Mouse (Mus musculus) lung, postnatal 25 days (tissue): ENCODE results near the gene Cyp4a14.
"Not testable (repeated sequence)": the region's sequence is repeated elsewhere in the genome, so short reads cannot be mapped to it uniquely, and the experiment has no call there.

Source experiments
- DNase-seq: peaks from one replicate; pipeline ENCODE4 v3.0.0; 2022; ENCODE audit warnings: low spot score

Cyp4a14 gene

DNA sequence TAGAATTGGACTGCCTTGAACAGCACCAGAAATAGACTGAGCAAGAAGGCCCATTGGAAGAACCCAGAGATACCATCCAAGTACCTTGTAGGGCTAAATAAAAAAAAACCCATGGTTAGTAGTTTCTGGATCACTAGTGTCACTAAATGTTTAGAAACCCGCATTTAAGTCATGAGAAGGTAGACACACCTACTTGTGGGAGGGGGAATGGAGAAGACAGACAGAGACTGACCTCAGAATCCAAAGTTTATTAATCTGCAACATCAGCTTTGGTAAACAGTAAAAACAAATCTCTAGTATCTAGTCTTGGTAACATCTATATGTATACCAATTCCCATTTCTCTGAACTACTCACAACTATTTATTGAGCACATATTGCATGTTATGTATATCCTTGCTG, at the start of gene Cyp4a14:
TSS of gene Cyp4a14 (minus strand) at position 142 of the 400 bp plus-strand sequence.
- DNase-seq = no peak

- no peak for DNase-seq
These were observed 49.2 kb upstream of the Cyp4a14 start for GRCm38 (mm10) chr4:115545101-115545500.

- no peak for DNase-seq
These were observed 25.8 kb upstream of the Cyp4a14 start for GRCm38 (mm10) chr4:115521766-115522165.

DNA sequence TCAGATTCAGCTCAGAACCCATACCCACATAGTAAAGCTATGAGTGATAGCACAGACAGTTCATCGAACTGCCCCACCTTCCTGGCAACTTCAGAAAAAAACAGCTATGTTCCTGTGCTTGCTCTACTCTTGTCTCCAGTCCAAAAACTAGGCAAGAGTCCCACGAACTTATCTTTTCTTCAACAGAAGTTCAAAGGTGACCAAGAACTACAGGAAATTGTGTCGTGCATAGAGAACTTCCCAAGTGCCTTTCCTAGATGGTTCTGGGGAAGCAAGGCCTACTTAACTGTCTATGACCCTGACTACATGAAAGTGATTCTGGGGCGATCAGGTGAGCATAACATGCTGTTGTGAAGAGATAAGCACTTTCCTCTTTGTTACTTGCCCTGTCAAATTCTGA, 23.5 kb upstream of the Cyp4a14 start:
- DNase-seq = no peak

DNA sequence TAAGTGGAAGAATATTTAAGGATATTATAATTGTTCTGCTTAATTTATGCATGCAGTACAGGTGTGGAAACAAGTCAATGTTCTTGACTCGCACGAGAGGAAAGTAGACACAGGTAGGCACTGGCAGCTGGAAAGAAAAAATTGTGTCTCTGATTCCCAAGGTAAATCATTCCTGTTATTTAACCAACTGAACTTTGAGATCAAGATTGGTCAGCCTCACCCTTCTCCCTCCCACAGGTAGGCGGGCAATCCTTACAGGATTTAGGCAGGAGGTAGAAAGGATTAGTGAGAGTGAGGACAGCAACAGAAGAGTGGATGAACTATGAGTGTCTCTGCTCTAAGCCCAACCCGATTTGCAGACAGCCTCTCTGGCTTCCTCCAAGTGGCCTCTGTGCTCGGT, 22.1 kb upstream of the Cyp4a14 start, which contains the start of gene Cyp4a10:
TSS of gene Cyp4a10 (plus strand) at position 265 of the 400 bp plus-strand sequence.
- not testable (repeated sequence) for DNase-seq

DNA sequence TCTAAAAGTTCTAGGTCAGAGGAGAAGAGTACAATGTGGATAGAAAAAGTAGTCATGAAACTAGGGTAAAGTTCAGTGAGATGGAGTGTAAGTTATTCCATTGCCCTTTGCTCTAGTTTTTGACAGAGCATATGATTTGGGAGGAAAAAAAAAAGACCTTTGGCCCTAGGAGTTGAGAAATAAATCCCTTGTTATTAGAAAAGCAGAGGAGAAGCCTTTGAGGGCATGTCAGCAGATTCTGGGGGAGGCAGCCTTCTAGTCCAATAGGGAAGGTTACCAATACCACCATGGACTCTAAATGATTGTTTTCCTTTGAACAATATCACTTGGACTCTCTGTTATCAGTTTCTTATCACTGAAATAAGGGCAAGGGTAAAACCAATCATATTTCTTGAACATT, 18.0 kb upstream of the Cyp4a14 start:
- DNase-seq = not testable (repeated sequence)

DNA sequence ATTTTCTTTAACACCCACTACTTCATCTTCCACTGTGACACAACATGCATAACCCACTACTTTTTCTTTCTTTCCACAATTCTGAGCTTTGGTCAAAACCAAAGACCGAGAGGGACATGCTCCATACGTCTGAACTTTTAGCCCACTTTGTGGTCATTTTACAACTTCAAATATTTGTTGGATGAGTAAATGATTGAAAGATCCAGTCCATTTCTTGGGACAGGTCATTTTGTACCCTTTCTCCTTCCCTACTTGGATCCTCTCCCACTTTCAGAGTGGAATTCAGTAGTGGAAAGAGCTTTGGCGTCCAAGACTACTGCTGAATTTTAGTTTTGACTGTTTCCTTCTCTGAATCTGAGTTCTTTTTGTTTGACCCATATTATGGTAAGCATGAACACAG, 1.5 kb upstream of the Cyp4a14 start:
- no peak for DNase-seq

DNA sequence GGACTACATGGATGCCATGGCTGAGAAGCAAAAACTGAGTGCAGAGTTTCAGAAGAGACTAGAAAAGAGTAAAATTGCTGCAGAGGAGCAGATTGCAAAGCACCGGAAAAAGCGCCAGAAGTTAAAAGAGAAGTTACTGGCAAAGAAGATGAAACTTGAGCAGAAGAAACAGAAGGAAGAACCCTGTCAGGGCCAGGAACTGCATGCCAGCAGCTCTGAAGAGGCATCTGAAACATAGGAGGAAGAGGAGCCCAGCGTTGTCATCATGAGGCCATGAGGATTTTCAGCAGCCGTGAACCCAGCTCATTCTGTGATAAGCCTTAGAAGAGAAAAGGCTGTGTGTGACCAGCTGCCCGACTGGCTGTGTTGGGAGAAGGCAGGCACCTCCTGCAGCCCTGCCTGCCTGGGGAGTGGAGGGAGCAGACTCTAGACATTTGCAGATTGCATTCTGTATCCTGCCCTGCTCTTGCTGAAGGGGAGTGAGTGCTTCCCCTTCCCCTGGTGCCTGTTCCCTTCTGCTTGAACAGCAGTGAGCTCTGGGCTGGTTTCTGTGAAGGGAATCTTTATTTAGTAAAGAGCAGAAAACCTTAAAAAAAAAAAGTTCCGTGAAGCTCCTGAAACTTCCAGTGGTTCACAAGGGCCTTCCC, 14.8 kb downstream of the Cyp4a14 start:
- no peak for DNase-seq

GRCm38 (mm10) chr4:115476051-115476450, 19.9 kb downstream of the Cyp4a14 start:
- DNase-seq = peak; percentile 36

DNA sequence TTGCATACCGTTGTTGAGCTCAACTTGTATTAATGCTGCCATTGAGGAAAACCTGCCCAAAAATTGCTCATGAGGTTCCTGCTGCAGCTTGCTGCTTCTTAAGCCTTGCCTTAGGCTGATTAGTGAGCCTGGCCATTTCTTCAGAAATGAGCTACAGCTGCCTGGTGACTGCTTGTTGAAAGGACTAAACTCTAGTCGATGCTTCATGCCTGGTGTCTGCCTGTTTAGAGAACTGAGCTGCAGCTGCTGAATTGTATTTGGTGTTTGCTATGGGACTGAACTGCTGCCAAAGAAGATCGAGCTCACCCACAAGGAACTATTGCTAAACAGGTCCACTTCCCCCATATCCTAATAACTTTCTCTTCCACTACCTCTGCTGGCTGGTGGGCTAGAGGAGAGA, 22.4 kb downstream of the Cyp4a14 start:
- DNase-seq = not testable (repeated sequence)

DNA sequence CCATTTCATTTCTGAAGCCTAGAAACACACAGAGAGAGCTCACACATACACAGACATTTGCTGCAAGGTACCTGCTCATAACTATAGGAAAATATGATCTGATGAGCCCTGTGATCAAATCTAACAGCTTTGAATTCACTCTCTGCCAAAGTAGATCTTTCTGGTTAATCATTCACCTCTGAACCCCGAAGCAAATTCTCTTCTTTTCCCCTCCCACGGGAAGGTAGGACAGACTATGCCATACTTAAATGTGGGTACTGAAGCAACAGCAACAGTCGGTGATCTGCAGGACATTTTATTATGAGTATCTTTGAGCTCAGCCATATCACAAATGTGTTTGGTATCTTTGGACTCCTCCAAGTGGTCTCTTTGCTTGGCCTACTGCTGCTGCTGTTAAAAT, 43.6 kb downstream of the Cyp4a14 start, which contains the start of gene Cyp4a30b:
TSS of gene Cyp4a30b (plus strand) at position 301 of the 400 bp plus-strand sequence.
- no peak for DNase-seq

GRCm38 (mm10) chr4:115450577-115451137, 45.3 kb downstream of the Cyp4a14 start:
- DNase-seq = no peak
